Mouse (Mus musculus) layer of hippocampus, adult 11-12 months (tissue): Measurements from ENCODE around the gene Xirp1.

ENCODE experiments used
- DNase-seq: peaks from one replicate; pipeline ENCODE4 v3.0.0; 2022; ENCODE audit warnings: low spot score

Xirp1 gene

DNA sequence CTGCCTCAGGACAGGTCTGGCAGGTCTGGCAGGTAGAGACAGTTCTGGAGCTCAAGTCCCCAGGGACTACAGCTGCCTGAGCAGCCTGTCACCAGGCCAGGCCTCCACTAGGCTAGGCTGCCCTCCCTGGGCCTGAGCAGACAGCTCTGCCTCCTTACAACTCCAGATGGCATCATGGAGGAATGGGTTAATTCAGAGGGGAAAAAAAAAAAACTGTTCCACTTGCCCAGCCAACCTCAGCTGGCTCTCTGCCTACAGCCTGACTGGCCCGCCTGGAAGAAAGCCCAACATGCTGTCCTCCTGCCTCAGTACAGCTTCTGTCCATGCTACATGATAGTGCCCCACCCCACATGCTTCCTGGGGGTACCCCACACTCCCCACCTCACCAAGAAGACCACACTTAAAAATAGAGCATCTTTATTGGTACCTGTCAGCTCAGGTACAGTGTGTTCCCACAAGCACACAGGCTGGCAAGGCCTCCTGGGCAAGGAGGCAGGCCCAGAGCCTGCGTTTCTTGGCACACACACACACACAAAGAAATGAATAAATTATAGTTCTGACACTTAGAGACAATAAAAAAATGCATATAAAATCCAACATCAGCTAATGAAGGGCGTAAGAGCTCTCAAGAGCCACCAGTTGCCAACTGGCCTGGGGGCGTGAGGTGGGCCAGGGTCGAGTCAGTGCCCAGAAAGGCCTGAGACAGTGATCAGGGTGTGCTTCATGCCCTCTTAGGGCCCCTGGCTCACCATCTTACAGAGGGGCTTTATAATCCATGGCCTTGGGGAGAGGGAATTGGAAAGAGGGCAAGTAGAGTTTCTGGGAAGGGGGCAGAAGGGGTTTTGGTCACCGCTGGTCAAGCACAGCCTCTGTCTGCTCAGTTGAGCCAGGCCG is 52.4 kb downstream of the Xirp1 start:
- DNase-seq, result no peak

DNA sequence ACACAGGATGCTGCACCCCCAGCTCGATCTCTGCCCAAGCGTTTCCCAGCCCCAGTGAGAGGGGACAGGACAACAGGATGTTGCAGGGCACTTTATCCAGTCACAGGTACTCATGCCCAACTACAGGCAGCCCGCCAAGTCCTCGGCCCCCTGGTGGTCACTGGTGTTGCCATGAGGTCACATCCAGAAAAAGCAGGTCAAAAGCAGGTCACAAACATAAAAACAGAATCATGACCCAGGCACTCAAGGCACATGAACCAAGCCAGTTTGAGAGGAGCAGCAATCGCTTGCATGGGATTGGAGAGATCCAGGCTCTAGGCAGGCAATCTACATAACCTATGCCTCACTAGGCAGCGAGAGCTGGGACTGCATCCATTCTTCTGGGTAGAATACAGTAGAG is 53.2 kb downstream of the Xirp1 start:
- DNase-seq, result no peak

DNA sequence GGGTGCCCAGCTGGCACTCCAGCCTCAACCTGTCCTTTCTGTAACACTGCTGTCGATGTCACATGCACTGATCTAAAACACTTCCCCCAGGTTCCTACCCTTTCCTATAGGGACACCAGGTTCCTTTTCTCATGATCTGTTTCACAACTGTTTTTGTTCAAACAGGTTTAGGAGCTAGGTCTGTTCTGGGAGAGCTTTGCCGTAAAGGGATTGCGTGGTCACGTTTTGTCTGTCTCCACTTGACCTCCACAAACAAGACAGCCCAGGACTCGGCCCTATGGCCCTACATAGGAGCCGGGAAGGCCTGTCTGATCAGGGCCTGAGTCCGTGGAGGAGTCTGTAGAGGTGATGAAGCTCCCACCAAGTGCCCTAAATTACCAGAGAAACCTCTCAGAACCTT is 53.6 kb downstream of the Xirp1 start:
- no peak for DNase-seq

DNA sequence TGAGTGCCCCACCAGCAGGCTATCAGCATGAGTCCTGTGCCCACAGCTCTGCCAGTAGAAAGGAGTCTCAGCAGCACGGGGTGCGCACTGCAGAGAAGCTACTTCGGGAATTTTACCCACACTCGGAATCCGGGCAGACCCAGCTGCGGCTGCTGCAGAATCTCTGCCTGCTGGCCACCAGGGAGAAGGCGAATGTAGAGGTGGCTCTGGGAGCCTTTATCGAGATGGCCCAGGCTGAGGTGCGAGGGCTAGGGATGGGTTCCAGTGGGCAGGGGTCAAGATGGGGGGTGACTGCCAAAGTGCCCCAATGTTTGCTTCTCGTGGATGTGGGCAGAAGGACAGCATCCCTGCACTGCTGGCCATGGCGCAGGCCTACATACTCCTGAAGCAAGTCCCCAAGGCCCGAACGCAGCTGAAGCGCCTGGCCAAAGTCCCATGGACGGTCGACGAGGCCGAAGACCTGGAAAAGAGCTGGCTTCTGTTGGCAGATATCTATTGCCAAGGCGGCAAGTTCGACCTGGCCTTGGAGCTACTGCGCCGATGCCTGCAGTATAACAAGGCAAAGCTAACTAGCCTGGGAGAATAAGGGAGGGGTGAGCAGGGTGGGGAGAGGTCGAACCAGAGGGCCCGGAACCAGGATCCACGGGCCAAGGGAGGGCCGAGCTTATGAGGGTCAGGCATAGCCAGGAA is 57.0 kb downstream of the Xirp1 start:
- DNase-seq, result no peak

DNA sequence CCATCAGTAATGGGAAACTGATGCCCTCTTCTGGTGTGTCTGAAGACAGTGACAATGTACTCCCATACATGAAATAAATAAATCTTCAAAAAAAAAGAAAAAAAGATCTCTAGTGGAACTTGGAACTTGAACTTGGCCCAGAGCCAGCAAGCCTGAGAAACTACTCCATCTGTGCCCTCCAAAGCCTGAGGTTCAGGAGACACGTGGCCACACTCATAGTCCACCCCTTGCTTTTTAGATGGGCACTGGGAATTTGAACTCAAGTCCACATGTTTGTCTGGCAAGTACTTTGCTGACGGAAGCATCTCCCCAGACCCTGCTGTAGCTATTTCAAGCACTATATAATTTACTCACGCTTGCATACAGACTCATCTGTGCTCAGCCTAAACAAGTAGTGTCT is 58.2 kb downstream of the Xirp1 start:
- DNase-seq, result no peak

DNA sequence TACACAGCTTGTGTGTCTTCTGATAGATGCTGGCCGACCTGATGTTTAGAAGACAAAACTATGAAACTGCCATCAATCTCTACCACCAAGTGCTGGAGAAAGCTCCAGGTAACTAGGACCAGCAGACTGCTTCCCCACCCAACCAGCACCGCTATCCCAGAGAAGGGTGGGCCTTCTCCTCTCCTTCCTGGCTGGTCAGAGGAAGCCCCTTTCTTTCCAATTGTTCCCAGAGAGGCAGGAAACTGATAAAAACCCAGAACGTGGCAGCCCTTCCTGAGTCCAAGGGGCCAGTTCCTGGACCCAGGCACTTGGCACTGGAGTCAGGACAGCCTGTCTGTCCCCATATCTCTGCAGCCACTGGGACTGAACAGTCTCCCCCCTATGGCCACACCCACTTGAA is 59.2 kb downstream of the Xirp1 start:
- no peak for DNase-seq
